Mouse (Mus musculus): ENCODE measurements around the gene Spata31d1b.
A peak's percentile ranks its signal among the peaks of the same experiment; 100 is the strongest.
"Not testable (repeated sequence)": the region's sequence is repeated elsewhere in the genome, so short reads cannot be mapped to it uniquely, and the experiment has no call there.

The Spata31d1b gene

GRCm38 (mm10) chr13:59711984-59712383, at the start of gene Spata31d1b:
Gene Spata31d1b (plus strand): TSS chr13:59712284.
- not testable (repeated sequence) for DNase-seq (ENCODE audit: low spot score)

- no peak for DNase-seq (ENCODE audit: low spot score)
Observed at GRCm38 (mm10) chr13:59663939-59664712, 48.0 kb upstream of the Spata31d1b start.

GRCm38 (mm10) chr13:59667763-59668162, 44.3 kb upstream of the Spata31d1b start:
- DNase-seq (ENCODE audit: low spot score) = no peak

- DNase-seq (ENCODE audit: low spot score) = peak; percentile 42
Observed at GRCm38 (mm10) chr13:59668501-59669093, 43.5 kb upstream of the Spata31d1b start.

GRCm38 (mm10) chr13:59669946-59670345, 42.1 kb upstream of the Spata31d1b start:
- DNase-seq (ENCODE audit: low spot score) = no peak

GRCm38 (mm10) chr13:59671521-59671920, 40.6 kb upstream of the Spata31d1b start:
- DNase-seq (ENCODE audit: low spot score) = no peak

- DNase-seq (ENCODE audit: low spot score) = no peak
Observed at GRCm38 (mm10) chr13:59672248-59672647, 39.8 kb upstream of the Spata31d1b start.

GRCm38 (mm10) chr13:59673597-59673996, 38.5 kb upstream of the Spata31d1b start:
- no peak for DNase-seq (ENCODE audit: low spot score)

- DNase-seq (ENCODE audit: low spot score) = no peak
Observed at GRCm38 (mm10) chr13:59674215-59674614, 37.9 kb upstream of the Spata31d1b start.

- DNase-seq (ENCODE audit: low spot score) = no peak
Observed at GRCm38 (mm10) chr13:59674761-59675150, 37.3 kb upstream of the Spata31d1b start.

- DNase-seq (ENCODE audit: low spot score) = peak; percentile 70
Observed at GRCm38 (mm10) chr13:59675151-59676011, 36.7 kb upstream of the Spata31d1b start, which contains the start of gene Golm1. Gene Golm1 (minus strand): TSS chr13:59675811.

GRCm38 (mm10) chr13:59676316-59677229, 35.5 kb upstream of the Spata31d1b start:
- no peak for DNase-seq (ENCODE audit: low spot score)

GRCm38 (mm10) chr13:59679306-59679705, 32.8 kb upstream of the Spata31d1b start:
- DNase-seq (ENCODE audit: low spot score) = no peak

- DNase-seq (ENCODE audit: low spot score) = no peak
Observed at GRCm38 (mm10) chr13:59679908-59680307, 32.2 kb upstream of the Spata31d1b start.

- no peak for DNase-seq (ENCODE audit: low spot score)
Observed at GRCm38 (mm10) chr13:59682629-59683028, 29.5 kb upstream of the Spata31d1b start.

- no peak for DNase-seq (ENCODE audit: low spot score)
Observed at GRCm38 (mm10) chr13:59685236-59685635, 26.8 kb upstream of the Spata31d1b start.

- peak; percentile 36 for DNase-seq (ENCODE audit: low spot score)
Observed at GRCm38 (mm10) chr13:59688338-59688770, 23.7 kb upstream of the Spata31d1b start.

GRCm38 (mm10) chr13:59689313-59689712, 22.8 kb upstream of the Spata31d1b start:
- DNase-seq (ENCODE audit: low spot score) = no peak

GRCm38 (mm10) chr13:59689843-59690242, 22.2 kb upstream of the Spata31d1b start:
- no peak for DNase-seq (ENCODE audit: low spot score)

GRCm38 (mm10) chr13:59690576-59690975, 21.5 kb upstream of the Spata31d1b start:
- no peak for DNase-seq (ENCODE audit: low spot score)

- no peak for DNase-seq (ENCODE audit: low spot score)
Observed at GRCm38 (mm10) chr13:59691478-59691877, 20.6 kb upstream of the Spata31d1b start.
